Mouse (Mus musculus): ENCODE measurements at regions not wholly inside any gene's neighbourhood (a gene's known extent, or its start where the extent isn't known, plus 50 kb on each side); places are given as distances from the start of the nearest gene placed in this dataset.

DNA sequence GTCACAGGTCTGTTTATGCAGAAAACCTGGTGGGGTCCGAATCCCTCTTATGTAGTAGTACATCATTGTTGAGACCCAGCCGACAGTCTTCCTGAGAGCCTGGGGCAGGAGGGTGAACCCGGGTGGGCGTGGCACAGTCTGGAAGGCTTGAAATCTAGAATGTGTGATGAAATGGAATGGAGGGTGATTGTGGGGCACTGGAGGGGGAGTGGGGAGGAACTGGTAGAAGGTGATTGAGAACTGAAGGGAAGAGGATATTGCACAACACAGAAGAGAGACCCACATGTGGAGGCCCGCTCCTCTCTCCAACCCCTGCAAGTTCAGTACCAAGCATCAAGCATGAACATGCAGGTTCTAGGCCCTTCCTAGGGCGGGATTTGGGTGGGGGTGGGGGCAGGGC is 206.2 kb upstream of the Sulf2 start:
- no peak for TF ChIP-seq CTCF (IDR thresholded peaks at IDR 0.05; ENCODE audit: insufficient read depth, low read length)
- TF ChIP-seq POLR2A (IDR thresholded peaks at IDR 0.05; ENCODE audit: borderline replicate concordance, extremely low read depth, low read depth, low read length) = no peak
